Mouse (Mus musculus): ENCODE measurements at regions not wholly inside any gene's neighbourhood (a gene's known extent, or its start where the extent isn't known, plus 50 kb on each side); places are given as distances from the start of the nearest gene placed in this dataset.

- no peak for TF ChIP-seq CTCF (conservative IDR thresholded peaks at IDR 0.05; ENCODE audit: insufficient read depth, insufficient read length, low read depth, low read length)
- no peak for TF ChIP-seq POLR2A (IDR thresholded peaks at IDR 0.05; ENCODE audit: low read depth, low read length)
Observed at GRCm38 (mm10) chr16:93116111-93116969, 290.4 kb upstream of the Runx1 start.

Data from kidney, adult 2 months (tissue).